Mouse (Mus musculus) intestine, embryonic 16.5 days (tissue): ENCODE results near the gene Gm10282. TPM values are rescaled to one million over a fixed set of nuclear protein-coding genes. Genes with fewer than 3 reads are reported as not detected.
A peak's percentile ranks its signal among the peaks of the same experiment; 100 is the strongest.

Experiments used
- ATAC-seq: fragments of 200-750 bp; cut with Nextera tagmentation; 2 replicates; pipeline ENCODE4 v1.8.0; 2017; ENCODE audit warnings: moderate TSS enrichment, moderate library complexity
- H3K27ac ChIP-seq: fragments of 300-500 bp; sonication (generic); 2 replicates; pipeline ENCODE4 v1.5.1; 2014; ENCODE audit warnings: mild to moderate bottlenecking, low read length
- H3K27me3 ChIP-seq: fragments of 300-500 bp; sonication (generic); replicated peaks from 2 replicates; pipeline ENCODE4 v1.6.1; 2014; ENCODE audit warnings: low read length, control low read depth, mixed read lengths; ENCODE audit not compliant: control insufficient read depth, insufficient read depth
- H3K36me3 ChIP-seq: fragments of 300-500 bp; sonication (generic); 2 replicates; pipeline ENCODE4 v1.6.1; 2014; ENCODE audit warnings: low read length, control low read depth; ENCODE audit not compliant: control insufficient read depth, insufficient read depth
- H3K4me1 ChIP-seq: fragments of 300-500 bp; sonication (generic); 2 replicates; pipeline ENCODE4 v1.6.1; 2014; ENCODE audit warnings: low read length, control low read depth, mixed read lengths; ENCODE audit not compliant: control insufficient read depth, insufficient read depth
- H3K4me2 ChIP-seq: fragments of 300-500 bp; sonication (generic); 2 replicates; pipeline ENCODE4 v1.6.1; 2014; ENCODE audit warnings: low read depth, low read length, control low read depth
- H3K4me3 ChIP-seq: fragments of 300-500 bp; sonication (generic); 2 replicates; pipeline ENCODE4 v1.5.1; 2014; ENCODE audit warnings: mild to moderate bottlenecking, low read length
- H3K9ac ChIP-seq: fragments of 300-500 bp; sonication (generic); 2 replicates; pipeline ENCODE4 v1.6.1; 2014; ENCODE audit warnings: low read depth, low read length
- H3K9me3 ChIP-seq: fragments of 300-500 bp; sonication (generic); 2 replicates; pipeline ENCODE4 v1.6.1; 2016; ENCODE audit warnings: low read length, control low read depth; ENCODE audit not compliant: control insufficient read depth
- WGBS: fragments of 180-500 bp; shearing (Covaris S2); extraction: QIAGEN DNeasy Blood & Tissue Kit; methylation state at CpG from one replicate; pipeline ENCODE4 v1.1.7; 2014; 5-methylcytosine and 5-hydroxymethylcytosine counted together
- polyA plus RNA-seq: library from polyadenylated mRNA; unstranded; fragments of >200 nt; fragmentation: Nextera tagmentation; extraction: Ambion mirVana; gene quantifications from 2 replicates; pipeline ENCODE4 v1.2.1, GENCODE M21; 2015

The Gm10282 gene
- polyA plus RNA-seq, 1 experiment from 2014 or later: 18.9 TPM

DNA sequence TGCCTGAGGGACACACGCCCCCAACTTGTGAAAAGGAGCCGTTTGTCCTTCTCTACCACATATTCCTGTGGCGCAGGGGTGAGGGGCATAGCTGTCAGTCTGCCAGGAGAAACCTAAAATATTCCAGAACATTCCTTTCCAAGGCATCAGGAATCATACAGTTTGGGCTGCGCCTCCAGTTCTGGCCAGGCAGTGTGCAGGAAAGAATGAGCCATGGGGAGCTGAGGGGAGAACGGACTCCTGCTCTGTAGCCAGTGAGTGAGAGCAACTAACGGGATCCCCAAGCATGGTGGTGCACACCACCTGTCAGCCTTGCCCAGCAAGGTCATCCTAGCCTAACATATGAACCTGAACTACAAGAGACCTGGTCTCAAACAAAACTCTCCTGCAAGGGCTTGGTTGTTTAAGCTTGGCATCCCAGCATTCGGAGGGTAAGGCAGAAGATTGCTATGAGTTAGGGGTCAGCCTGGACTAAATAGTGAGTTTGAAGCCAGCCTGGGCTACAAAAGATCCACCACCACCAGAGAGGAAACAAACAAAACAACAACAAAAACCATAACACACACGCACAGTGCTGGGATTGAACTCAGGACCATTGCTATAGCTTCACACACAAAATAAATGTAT lies 2.0 kb downstream of the Gm10282 start:
- H3K4me1 ChIP-seq: peaks cover 1% of the 10 kb centered on the region; the same call in 1 of the 2 replicates
- no peak overlapping the region for H3K4me3 ChIP-seq
- H3K36me3 ChIP-seq: no peaks in the 10 kb centered on the region
- H3K27ac ChIP-seq: 0 out of 2 replicates have a peak overlapping the region, but pooled peaks have one; percentile 28
- 61% methylated on average over 8 of the region's 8 CpGs for WGBS
- no peaks in the 10 kb centered on the region for H3K9me3 ChIP-seq
- ATAC-seq: no peak
- H3K9ac ChIP-seq: no peak overlapping the region
- no peaks in the 10 kb centered on the region for H3K27me3 ChIP-seq
- H3K4me2 ChIP-seq: no peak overlapping the region

DNA sequence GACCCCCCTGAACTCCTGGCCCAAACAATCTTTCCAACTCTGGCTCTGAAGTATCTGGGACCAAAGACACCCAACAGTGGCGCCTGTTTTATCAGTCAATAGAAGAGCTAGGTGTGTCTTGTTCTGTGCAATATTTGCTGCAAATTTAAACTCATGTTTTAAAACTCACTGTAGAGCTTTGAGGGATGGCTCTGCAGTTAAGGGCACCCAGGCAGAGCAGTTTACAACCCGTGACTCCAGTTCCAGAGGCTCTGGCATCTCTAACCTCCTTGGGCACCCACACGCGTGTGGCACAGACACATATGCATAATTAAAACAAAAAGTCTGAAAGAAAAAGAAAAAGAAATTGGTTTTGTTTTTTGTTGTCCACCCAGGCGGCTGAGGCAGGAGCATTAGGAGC lies 3.6 kb downstream of the Gm10282 start:
- H3K36me3 ChIP-seq: no peaks in the 10 kb centered on the region
- no peak overlapping the region for H3K9ac ChIP-seq
- WGBS: 79% methylated on average over 5 of the region's 5 CpGs
- H3K4me2 ChIP-seq: no peak overlapping the region
- H3K4me1 ChIP-seq: no peaks in the 10 kb centered on the region
- no peak overlapping the region for H3K4me3 ChIP-seq
- ATAC-seq: no peak
- H3K27ac ChIP-seq: no peak overlapping the region
- no peaks in the 10 kb centered on the region for H3K9me3 ChIP-seq
- H3K27me3 ChIP-seq: no peaks in the 10 kb centered on the region

DNA sequence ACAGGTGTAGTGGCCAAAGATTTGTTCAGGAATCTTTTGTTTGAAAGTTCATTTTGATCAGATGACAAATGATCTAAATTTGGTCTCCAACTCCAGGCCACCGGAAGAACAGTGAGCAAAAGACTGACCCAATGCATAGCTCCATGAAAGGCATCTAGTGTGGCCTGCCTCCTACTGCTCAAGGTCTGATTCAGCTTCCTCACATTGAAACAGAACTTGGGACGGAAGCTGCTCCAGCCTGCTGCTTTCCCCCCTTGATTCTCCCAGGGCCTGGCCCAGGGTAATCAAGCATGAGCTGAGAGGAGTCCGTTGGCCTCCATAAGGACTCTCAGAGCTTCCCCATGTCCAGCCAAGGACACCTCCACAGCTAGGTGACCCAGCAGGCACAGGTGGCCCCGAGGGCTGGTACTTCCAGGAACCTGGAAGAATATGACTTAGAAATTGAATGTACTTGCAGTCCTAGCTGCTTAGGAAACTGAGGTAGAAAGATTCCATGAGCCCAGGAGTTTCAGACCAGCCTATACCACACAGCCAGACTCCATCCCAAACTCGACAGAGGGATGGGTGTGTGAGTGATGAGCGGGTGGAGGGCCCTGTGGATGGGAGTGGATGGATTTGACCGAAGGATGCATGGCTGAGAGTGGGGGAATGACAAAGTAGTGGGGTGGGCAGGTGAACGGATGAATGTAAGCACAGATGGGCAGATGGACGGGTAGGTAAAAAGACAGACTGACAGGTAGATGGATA lies 4.2 kb downstream of the Gm10282 start:
- no peaks in the 10 kb centered on the region for H3K27me3 ChIP-seq
- no peaks in the 10 kb centered on the region for H3K4me1 ChIP-seq
- H3K4me2 ChIP-seq: no peak overlapping the region
- WGBS: 77% methylated on average over 9 of the region's 9 CpGs
- no peak for ATAC-seq
- H3K4me3 ChIP-seq: no peak overlapping the region
- no peaks in the 10 kb centered on the region for H3K9me3 ChIP-seq
- H3K36me3 ChIP-seq: no peaks in the 10 kb centered on the region
- no peak overlapping the region for H3K9ac ChIP-seq
- H3K27ac ChIP-seq: no peak overlapping the region

DNA sequence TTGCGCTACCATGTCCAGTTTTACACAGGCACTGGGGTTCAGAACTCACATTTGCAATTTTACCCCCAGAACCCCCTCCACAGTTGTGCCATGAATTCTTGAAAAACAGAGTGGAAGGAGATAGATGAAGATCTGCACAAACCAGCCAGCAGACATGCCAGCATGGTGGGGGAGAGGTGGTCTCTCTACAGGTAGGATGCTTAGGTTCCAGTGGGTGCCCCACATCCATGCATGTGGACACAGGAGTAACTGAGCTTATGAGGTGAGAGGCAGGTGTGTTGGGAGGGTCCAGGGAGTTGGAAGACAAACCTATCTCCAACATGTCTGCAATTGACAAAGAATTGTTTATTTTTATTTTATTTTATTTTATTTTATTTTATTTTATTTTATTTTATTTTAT lies 6.1 kb downstream of the Gm10282 start:
- WGBS: 85% methylated on average over 1 of the region's 1 CpGs

DNA sequence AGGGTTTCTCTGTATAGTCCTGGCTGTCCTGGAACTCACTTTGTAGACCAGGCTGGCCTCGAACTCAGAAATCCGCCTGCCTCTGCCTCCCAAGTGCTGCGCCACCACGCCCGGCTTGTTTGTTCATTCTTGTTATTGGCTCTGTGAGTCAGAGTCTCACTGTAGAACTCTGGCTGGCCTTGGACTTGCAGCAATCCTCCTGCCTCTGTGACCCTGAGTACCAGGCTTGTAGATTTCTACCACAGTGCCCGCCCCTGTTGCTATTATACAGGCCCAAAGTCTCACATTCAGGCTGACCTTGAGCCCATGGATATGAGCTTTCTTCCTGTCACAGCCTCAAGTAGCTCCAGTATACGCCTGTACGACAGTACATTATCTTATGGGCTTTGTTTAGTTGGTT lies 8.5 kb downstream of the Gm10282 start:
- no peaks in the 10 kb centered on the region for H3K9me3 ChIP-seq
- no peak overlapping the region for H3K4me3 ChIP-seq
- 94% methylated on average over 8 of the region's 8 CpGs for WGBS
- 0 out of 2 replicates have a peak, but pooled peaks cover 3% of the 10 kb centered on the region for H3K4me1 ChIP-seq
- H3K4me2 ChIP-seq: no peak overlapping the region
- H3K27me3 ChIP-seq: no peaks in the 10 kb centered on the region
- ATAC-seq: no peak
- no peaks in the 10 kb centered on the region for H3K36me3 ChIP-seq
- H3K27ac ChIP-seq: no peak overlapping the region
- no peak overlapping the region for H3K9ac ChIP-seq

More for the DNA sequence above, 6.1 kb downstream of the Gm10282 start:
- no peak for ATAC-seq
- H3K27me3 ChIP-seq: no peaks in the 10 kb centered on the region
- no peaks in the 10 kb centered on the region for H3K9me3 ChIP-seq
- H3K4me1 ChIP-seq: 0 out of 2 replicates have a peak, but pooled peaks cover 3% of the 10 kb centered on the region
- H3K27ac ChIP-seq: no peak overlapping the region
- H3K4me3 ChIP-seq: no peak overlapping the region
- H3K36me3 ChIP-seq: no peaks in the 10 kb centered on the region
- H3K9ac ChIP-seq: no peak overlapping the region
- H3K4me2 ChIP-seq: no peak overlapping the region

DNA sequence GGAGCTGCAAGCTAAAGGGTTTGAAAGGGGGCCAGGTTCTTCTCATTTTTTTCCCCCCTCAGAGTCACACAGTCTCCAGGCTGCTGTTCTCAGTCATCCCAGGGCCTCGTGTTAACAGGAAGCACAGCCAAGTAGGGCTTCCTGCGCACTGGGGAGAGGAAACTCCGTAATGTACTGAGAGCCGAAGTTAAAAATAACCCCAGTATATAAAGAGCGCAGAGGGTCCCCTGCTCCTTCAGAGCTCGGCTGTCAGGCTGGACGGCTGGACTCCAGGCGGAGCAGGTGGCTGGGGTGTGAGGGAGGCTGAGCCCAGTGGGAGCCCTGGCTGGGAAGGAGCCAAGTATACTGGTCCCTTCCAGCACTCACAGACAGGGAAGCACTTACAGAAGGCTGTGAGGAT lies 9.4 kb downstream of the Gm10282 start:
- Histone ChIP-seq H3K27ac (peak overlapping the region; percentile 58), H3K9ac (no peak overlapping the region), H3K9me3 (no peaks in the 10 kb centered on the region), H3K4me3 (no peak overlapping the region), H3K27me3 (no peaks in the 10 kb centered on the region), H3K4me1 (0 out of 2 replicates have a peak, but pooled peaks cover 3% of the 10 kb centered on the region), H3K4me2 (no peak overlapping the region), H3K36me3 (no peaks in the 10 kb centered on the region)
- ATAC-seq: peak; percentile 95
- 24% methylated on average over 8 of the region's 8 CpGs for WGBS

DNA sequence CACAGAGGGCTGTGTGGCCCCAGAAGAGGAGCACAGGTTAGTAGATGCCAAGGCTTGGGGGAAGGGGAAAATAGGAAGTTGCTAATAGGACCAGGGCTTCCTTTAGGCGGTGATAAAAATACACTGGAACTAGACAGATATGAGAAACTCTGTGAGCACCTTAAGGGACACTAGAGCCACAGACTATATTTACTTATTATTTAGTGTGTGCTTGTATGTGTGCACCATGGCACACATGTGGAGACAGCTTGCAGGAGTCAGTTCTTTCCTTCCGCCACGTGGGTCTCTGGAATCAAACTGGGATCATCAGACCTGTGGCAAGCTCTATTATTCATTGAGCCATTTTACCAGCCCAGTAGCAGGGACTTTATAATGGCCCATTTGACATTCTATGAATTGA lies 9.9 kb downstream of the Gm10282 start:
- Histone ChIP-seq H3K27ac (peak overlapping the region; percentile 58), H3K9me3 (no peaks in the 10 kb centered on the region), H3K4me3 (no peak overlapping the region), H3K27me3 (no peaks in the 10 kb centered on the region), H3K4me1 (0 out of 2 replicates have a peak, but pooled peaks cover 3% of the 10 kb centered on the region), H3K9ac (no peak overlapping the region), H3K4me2 (no peak overlapping the region), H3K36me3 (no peaks in the 10 kb centered on the region)
- no peak for ATAC-seq
- 65% methylated on average over 3 of the region's 3 CpGs for WGBS

DNA sequence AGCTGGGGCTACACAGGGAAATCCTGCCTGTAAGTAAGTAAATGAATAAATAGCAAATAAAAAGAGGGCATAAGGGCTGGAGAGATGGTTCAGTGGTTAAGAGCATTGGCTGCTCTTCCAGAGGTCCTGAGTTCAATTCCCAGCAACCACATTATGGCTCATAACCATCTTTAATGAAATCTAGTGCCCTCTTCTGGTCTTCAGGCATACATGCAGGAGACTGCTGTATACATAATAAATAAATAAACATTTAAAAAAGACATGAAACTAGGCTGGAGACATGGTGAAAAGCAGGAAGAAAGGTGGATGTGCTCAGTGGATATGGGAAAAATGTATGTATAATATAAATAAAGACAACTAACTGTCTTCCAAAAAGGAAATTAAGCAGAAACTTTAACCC lies 11.8 kb downstream of the Gm10282 start:
- ATAC-seq: no peak
- Histone ChIP-seq H3K9me3 (no peaks in the 10 kb centered on the region), H3K4me3 (no peak overlapping the region), H3K36me3 (no peaks in the 10 kb centered on the region), H3K27me3 (no peaks in the 10 kb centered on the region), H3K4me2 (no peak overlapping the region), H3K9ac (no peak overlapping the region), H3K27ac (no peak overlapping the region), H3K4me1 (0 out of 2 replicates have a peak, but pooled peaks cover 3% of the 10 kb centered on the region)

DNA sequence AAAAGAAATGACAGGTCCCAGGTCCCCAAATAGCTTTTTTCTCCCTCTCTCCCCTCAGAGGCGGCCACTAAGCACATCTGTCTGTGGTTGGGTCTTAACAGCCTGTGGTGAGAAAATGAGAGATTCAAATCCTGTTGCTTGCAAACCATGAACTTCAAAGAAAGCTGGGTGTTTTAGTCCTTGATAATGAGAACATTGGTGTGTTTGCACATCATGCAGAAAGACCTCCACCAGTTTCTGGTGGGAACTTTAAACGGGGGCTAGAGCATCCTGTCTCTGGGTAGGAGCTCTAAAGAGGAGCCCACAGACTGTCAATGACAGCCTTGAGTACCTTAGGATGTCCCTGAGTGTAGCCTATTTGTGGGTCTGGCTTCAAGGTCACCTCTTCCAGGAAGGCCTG lies 14.0 kb downstream of the Gm10282 start:
- no peak for ATAC-seq
- no peak overlapping the region for H3K9ac ChIP-seq
- 0 out of 2 replicates have a peak, but pooled peaks cover 3% of the 10 kb centered on the region for H3K4me1 ChIP-seq
- H3K27me3 ChIP-seq: no peaks in the 10 kb centered on the region
- no peaks in the 10 kb centered on the region for H3K9me3 ChIP-seq
- H3K27ac ChIP-seq: no peak overlapping the region
- 77% methylated on average over 2 of the region's 2 CpGs for WGBS
- no peak overlapping the region for H3K4me2 ChIP-seq
- no peaks in the 10 kb centered on the region for H3K36me3 ChIP-seq
- no peak overlapping the region for H3K4me3 ChIP-seq
